Mouse (Mus musculus) liver, postnatal 0 days (tissue): ENCODE results near the gene Kcnh4.

Experiments used
- CTCF ChIP-seq: sonication (generic); IDR thresholded peaks from 2 replicates; pipeline ENCODE4 v1.5.1; 2016; ENCODE audit warnings: antibody characterized with exemption, low read depth
- EP300 ChIP-seq: IDR thresholded peaks from 2 replicates; pipeline ENCODE4 v1.6.1; 2016; ENCODE audit warnings: antibody characterized with exemption, low read depth, mild to moderate bottlenecking

DNA sequence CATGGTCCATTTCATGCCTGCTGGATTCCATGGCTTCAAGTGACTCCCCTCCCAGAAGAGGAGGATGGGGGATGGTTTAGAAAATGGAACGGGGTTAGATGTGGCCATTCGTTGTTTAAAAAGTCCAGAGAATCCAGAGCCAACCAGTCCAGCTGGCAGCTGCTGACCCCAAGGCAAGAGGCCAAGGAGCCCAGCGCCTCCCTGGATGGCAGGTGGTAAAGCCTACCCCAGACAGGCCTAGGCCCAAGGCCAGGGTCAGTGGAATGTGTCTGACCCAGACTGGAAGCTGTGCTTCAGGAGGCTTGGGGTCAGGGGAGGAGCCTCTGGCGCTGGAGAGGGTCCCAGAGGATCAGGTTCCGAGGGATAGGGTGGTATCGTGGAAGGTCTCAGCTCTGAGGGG is 18.4 kb downstream of the Kcnh4 start:
- TF ChIP-seq CTCF (no peak), EP300 (no peak)
